Mouse (Mus musculus) gastrocnemius, adult 8-10 months (tissue): ENCODE results near the gene Trp53i11. TPM values are rescaled to one million over a fixed set of nuclear protein-coding genes. Genes with fewer than 3 reads are reported as not detected.

Source experiments
- DNase-seq, 2 experiments: peaks; one replicate each; pipeline ENCODE4 v3.0.0; 2022; ENCODE audit warnings: low spot score in 2 of 2
- total RNA-seq, 4 experiments: library from RNA; stranded (reverse); gene quantifications; 2 replicates each; pipeline ENCODE4 v1.2.4; 2022

Trp53i11 gene
- total RNA-seq, 4 experiments from 2014 or later: 1.8 to 5.2 (median 3.3) TPM

DNA sequence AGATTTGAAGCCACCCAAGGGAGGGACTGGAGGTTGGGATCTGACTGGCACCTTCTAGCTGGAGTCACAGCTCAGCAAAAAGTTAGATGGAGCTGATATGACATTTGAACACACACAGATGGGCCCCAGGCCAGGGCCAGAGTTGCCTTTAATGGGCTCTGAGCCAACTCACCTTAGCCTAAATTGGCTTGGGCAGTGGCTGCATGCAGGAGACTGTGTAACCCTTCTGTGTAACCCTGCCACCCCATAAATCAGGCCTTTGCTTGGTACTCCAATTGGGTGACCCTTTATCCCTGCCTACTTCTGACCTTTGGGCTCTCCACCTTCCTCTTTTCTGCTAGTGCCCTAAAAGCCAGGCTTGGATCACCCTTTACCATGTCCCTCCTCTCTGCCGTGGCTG lies 49.7 kb downstream of the Trp53i11 start:
- no peak for DNase-seq

DNA sequence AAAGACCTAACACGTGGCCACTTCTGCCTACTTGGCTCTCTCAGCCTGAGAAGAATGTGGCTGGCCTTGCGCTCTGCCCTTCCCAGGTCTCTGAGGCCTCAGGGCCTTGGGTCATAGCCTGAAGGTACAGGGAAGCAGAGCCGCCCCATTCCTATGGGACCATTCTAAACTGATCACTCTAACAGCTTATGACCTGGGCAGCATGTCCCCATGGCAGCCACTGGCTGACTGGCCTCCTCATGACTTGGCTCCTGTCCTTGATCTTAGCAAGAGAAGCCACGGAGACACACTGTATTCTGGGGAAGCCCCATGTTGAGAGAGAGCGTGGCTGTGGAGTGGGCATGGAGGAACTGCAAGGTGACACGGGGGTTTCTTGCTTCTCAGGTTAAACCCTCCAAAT lies 51.5 kb downstream of the Trp53i11 start:
- DNase-seq: no peak

- DNase-seq: peak; percentile 10 to 17
Measured at GRCm38 (mm10) chr2:93242166-93242565, 54.8 kb downstream of the Trp53i11 start.

DNA sequence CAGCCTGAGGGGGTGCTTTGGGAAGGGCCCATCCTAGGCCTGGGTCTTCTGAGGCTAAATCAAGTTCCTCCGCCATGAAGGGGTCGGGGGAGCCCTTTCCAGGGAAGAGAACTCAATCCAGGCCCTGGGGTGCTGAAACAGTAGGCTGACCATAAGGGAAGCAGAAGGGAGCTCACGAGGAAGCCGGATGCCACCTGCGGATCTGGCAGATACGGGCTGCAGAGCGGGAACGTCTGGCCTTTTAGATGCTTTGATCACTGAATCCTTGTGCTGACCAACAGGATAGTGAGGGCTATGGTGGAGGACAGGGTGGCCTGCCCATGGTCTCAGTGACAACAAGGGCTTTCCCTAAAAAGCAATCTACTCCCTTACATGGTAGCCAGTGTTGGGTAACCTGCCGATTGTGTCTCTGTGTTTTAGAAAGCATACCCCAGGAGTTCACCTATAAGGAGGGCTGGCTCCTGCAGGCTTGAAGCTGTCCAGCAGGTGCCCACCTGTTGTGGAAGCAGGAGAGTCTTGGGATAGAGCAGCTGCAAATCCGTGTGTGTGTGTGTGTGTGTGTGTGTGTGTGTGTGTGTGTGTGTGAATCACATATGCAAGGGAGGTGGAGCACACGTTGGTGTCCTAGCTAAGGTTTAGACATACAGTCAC lies 56.2 kb downstream of the Trp53i11 start:
- DNase-seq: no peak

DNA sequence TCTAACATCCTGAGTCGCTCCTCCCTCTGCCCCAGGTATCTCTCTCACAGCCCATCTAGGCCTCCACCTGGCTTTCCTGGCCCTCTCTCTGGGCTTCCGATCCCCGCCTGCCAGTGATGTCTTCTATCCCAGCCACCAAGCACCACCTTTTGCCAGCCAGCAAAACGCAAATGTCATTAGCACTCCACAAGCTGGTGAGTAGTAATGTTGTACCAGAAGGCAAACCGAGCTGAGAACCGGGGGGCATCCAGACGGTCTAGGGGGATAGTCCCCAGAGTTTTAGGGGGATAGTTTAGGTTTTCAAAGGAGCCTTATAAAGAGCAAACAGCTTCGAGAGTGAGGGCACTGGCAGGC lies 56.7 kb downstream of the Trp53i11 start:
- no peak for DNase-seq

GRCm38 (mm10) chr2:93249058-93249457 lies 61.7 kb downstream of the Trp53i11 start:
- DNase-seq: no peak

DNA sequence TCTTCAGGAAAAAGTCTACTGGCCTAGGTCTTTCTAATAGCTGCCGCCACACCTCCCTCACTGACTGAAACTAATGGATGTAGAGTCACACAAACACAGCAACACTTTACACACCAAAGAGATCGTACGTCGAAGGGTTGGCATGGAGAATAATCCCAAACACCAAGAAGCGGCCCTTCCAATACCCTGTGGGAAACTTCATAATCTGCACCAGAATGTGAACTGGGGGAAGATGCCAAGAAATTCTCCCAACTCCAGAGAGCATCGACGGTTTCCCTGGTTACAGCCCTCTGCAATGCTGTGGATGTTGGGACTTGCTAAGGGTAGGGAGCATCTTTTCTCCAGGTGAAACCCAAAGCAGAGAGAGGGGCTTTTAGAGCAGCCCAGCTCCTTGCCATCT lies 63.3 kb downstream of the Trp53i11 start:
- no peak for DNase-seq

Other genes starting within 250 kb of the Trp53i11 start
- gene Prdm11, start 141.4 kb upstream of the Trp53i11 start, total RNA-seq: under 1 TPM; 0.27 to 0.97 (median 0.53) TPM
- 1 to 10 TPM in 3 of 4 experiments, under 1 TPM in 1; 0.97 to 1.5 (median 1.4) TPM for gene Tspan18, start 147.0 kb downstream of the Trp53i11 start, total RNA-seq